Mouse (Mus musculus) ES-E14 (cell line): ENCODE measurements around the gene Col25a1.

ENCODE experiments used
- CHD2 ChIP-seq: IDR thresholded peaks from 2 replicates; pipeline ENCODE4 v1.6.1; 2014; ENCODE audit warnings: mild to moderate bottlenecking, low read depth, low read length, inconsistent platforms
- HCFC1 ChIP-seq: IDR thresholded peaks from 2 replicates; pipeline ENCODE4 v1.6.1; 2012; ENCODE audit warnings: low read length, inconsistent platforms, borderline replicate concordance; ENCODE audit not compliant: insufficient read depth
- MAFK ChIP-seq: IDR thresholded peaks from 2 replicates; pipeline ENCODE4 v1.6.1; 2014; ENCODE audit warnings: mild to moderate bottlenecking, low read depth, low read length, inconsistent platforms; ENCODE audit not compliant: insufficient read depth
- ZC3H11A ChIP-seq: IDR thresholded peaks from 2 replicates; pipeline ENCODE4 v1.6.1; 2012; ENCODE audit warnings: low read depth, mild to moderate bottlenecking, inconsistent platforms, low read length, borderline replicate concordance
- ZNF384 ChIP-seq: IDR thresholded peaks from 2 replicates; pipeline ENCODE4 v1.6.1; 2012; ENCODE audit warnings: low read depth, low read length, inconsistent platforms

DNA sequence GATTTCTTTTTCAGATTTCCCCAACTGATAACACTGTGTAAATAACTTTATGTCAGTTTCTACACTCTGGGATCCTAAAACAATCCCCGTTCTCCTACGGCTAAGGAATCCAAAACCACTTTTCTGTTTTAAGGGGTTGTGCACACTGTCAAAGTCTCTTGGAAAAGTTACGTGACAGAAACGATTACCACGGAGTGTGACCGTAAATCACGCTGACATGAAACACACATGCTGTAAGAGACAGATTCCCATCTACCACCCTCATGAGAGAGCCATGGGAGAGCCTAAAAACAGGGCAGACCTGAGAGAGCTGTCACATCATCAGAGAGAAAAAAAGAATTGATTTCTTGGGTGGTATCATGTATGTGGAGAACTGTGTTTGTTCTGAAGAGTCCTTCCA is 342.7 kb downstream of the Col25a1 start:
- no peak for TF ChIP-seq HCFC1
- TF ChIP-seq CHD2: no peak
- no peak for TF ChIP-seq ZNF384
- no peak for TF ChIP-seq MAFK
- no peak for TF ChIP-seq ZC3H11A
